Mouse (Mus musculus) midbrain, embryonic 10.5 days (tissue): ENCODE results near the gene Capza2. TPM values are rescaled to one million over a fixed set of nuclear protein-coding genes. Genes with fewer than 3 reads are reported as not detected.

Experiments used
- DNase-seq: peaks from one replicate; pipeline ENCODE4 v3.0.0-alpha.2; 2017; ENCODE audit warnings: low spot score
- H3K27ac ChIP-seq: fragments of 300-500 bp; sonication (generic); replicated peaks from 2 replicates; pipeline ENCODE4 v1.5.1; 2016; ENCODE audit warnings: mild to moderate bottlenecking
- H3K27me3 ChIP-seq: fragments of 300-500 bp; sonication (generic); 2 replicates; pipeline ENCODE4 v1.6.1; 2016; ENCODE audit warnings: low read depth, mild to moderate bottlenecking; ENCODE audit not compliant: poor library complexity, severe bottlenecking
- H3K36me3 ChIP-seq: fragments of 300-500 bp; sonication (generic); 2 replicates; pipeline ENCODE4 v1.6.1; 2016; ENCODE audit warnings: mild to moderate bottlenecking, moderate library complexity
- H3K4me1 ChIP-seq: fragments of 300-500 bp; sonication (generic); 2 replicates; pipeline ENCODE4 v1.6.1; 2016
- H3K4me3 ChIP-seq: fragments of 300-500 bp; sonication (generic); 2 replicates; pipeline ENCODE4 v1.5.1; 2016; ENCODE audit warnings: mild to moderate bottlenecking, moderate library complexity
- H3K9me3 ChIP-seq: fragments of 300-500 bp; sonication (generic); replicated peaks from 2 replicates; pipeline ENCODE4 v1.6.1; 2016; ENCODE audit warnings: mild to moderate bottlenecking
- WGBS: fragments of 180-500 bp; shearing (Covaris S2); methylation state at CpG from one replicate; pipeline ENCODE4 v1.1.7; 2016; 5-methylcytosine and 5-hydroxymethylcytosine counted together
- polyA plus RNA-seq: library from polyadenylated mRNA; unstranded; fragments of >200 nt; fragmentation: Nextera tagmentation; extraction: Ambion mirVana; gene quantifications from 2 replicates; pipeline ENCODE4 v1.2.1, GENCODE M21; 2016

The Capza2 gene
- polyA plus RNA-seq, 1 experiment from 2014 or later: 228 TPM

DNA sequence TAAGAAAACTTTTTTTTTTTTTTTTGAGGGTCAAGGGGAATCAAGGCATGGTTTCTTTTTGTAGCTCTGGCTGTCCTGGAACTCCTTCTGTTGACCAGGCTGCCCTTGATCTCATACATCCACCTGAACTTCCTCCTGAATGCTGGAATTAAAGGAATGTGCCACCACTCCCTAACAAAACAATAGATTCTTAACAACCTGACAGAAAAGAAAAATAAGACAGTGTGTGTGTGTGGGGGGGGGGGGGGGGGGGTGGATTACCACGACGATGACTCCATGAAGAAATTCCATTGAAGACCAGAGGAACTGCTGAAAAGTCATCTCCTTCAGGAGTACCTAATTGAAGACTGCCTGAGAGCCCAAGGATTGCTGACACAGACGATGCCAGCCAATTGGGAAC, 14.6 kb upstream of the Capza2 start:
- no peaks in the 10 kb centered on the region for H3K27me3 ChIP-seq
- no peaks in the 10 kb centered on the region for H3K4me1 ChIP-seq
- no peak overlapping the region for H3K27ac ChIP-seq
- H3K4me3 ChIP-seq: no peak overlapping the region
- no peaks in the 10 kb centered on the region for H3K36me3 ChIP-seq
- DNase-seq: no peak
- 80% methylated on average over 3 of the region's 3 CpGs for WGBS
- no peaks in the 10 kb centered on the region for H3K9me3 ChIP-seq

DNA sequence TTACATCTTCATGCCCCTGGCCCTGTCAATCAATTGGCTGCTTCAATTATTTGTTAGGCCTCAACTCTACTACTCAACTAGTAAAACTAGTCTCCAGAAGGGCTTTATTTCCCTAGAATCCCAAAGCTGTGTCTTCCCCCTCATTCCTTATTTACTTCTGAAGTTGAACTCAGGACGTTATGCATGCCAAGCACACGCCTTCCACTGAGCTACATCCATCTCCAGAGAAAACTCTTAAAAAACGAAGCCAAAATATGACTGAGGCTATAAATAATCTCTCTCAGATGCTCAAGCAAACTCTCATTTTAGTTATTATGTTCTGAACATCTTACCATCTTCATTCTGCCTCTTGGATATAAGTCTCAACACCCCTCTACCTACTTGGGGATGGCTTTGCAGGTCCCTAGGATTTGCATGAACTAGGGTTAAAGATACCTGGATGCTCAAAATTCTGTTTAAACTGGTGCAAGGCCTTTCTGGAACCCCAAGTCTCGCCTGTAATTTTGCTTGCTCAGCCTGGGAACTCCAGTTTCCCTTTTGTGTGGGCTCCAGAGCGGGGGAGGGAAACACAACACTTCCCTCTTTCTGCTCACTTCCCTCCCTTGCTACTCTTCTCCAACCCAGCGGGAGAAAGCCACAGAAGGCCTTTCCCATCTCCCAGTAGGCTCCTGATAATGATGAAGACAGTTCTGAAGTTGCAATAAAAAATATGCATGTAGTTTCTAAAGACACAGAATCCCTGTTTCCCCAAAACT, 7.2 kb upstream of the Capza2 start:
- WGBS: 60% methylated on average over 6 of the region's 6 CpGs
- DNase-seq: no peak
- Histone ChIP-seq H3K4me1 (peaks cover 13% of the 10 kb centered on the region), H3K4me3 (no peak overlapping the region), H3K27me3 (no peaks in the 10 kb centered on the region), H3K27ac (peak overlapping the region; percentile 5), H3K9me3 (no peaks in the 10 kb centered on the region), H3K36me3 (no peaks in the 10 kb centered on the region)

DNA sequence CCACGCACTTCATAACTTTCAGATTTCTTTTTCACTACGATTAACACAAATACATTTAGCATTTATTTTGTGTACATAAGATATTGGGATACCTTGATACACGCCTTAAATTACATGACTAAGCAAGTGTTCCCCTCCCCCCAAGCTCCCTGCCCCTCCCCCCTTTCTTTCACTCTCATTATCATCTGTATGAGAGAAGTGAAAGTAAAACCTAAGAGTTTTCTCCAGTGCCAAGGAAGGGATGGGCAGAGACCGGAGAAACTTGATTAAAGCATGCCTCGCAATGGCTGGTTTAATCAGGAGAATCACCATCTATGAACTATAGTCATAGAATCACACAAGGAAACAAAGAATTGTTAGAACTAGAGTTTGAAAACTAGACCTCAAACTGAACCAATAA, 6.3 kb upstream of the Capza2 start:
- no peak overlapping the region for H3K4me3 ChIP-seq
- peaks cover 13% of the 10 kb centered on the region for H3K4me1 ChIP-seq
- no peaks in the 10 kb centered on the region for H3K9me3 ChIP-seq
- H3K27me3 ChIP-seq: no peaks in the 10 kb centered on the region
- no peaks in the 10 kb centered on the region for H3K36me3 ChIP-seq
- H3K27ac ChIP-seq: no peak overlapping the region
- WGBS: 71% methylated on average over 5 of the region's 5 CpGs
- no peak for DNase-seq

DNA sequence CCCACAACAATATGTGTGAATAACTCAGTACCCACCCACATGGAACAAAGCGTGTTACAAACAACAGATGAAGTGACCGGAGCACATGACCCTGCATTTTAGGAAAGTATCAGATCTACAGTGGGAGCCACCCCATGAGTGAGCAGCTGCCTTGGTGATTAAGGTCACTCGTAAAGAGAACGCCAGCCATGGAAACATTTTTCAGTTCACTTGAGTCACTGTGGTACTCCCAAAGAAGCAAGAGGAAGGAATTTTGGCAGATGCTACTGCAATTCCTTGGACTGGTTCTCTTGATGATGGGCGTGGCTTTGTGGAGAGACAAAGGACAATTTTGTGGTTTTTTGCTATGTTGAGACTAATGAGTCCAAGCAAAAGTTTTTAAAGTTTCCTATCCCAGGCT, 4.4 kb upstream of the Capza2 start:
- Histone ChIP-seq H3K4me3 (no peak overlapping the region), H3K36me3 (no peaks in the 10 kb centered on the region), H3K27me3 (no peaks in the 10 kb centered on the region), H3K4me1 (peaks cover 13% of the 10 kb centered on the region), H3K27ac (no peak overlapping the region), H3K9me3 (no peaks in the 10 kb centered on the region)
- WGBS: 91% methylated on average over 5 of the region's 5 CpGs
- no peak for DNase-seq

DNA sequence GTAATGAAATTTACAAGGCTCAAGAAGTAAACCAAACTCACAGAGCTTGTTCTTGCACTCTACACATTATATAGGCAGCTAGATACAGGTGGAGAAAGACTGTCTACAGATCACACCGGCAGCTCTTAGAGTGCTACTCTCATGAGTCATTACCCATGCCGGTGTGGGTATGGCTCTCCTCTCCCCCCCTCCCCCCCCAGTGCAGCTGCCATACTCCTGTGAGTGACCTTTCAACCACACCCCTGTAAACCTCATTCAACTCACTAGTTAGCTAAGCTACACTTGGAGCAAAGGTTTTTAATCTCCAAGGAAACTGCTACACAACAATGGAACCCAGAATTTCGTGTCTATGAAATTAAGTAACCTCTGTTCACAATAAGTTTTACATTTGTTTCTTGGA, 2.2 kb upstream of the Capza2 start:
- Histone ChIP-seq H3K4me1 (peaks cover 24% of the 10 kb centered on the region), H3K36me3 (no peaks in the 10 kb centered on the region), H3K27ac (no peak overlapping the region), H3K4me3 (no peak overlapping the region), H3K9me3 (no peaks in the 10 kb centered on the region), H3K27me3 (no peaks in the 10 kb centered on the region)
- 80% methylated on average over 3 of the region's 3 CpGs for WGBS
- no peak for DNase-seq

DNA sequence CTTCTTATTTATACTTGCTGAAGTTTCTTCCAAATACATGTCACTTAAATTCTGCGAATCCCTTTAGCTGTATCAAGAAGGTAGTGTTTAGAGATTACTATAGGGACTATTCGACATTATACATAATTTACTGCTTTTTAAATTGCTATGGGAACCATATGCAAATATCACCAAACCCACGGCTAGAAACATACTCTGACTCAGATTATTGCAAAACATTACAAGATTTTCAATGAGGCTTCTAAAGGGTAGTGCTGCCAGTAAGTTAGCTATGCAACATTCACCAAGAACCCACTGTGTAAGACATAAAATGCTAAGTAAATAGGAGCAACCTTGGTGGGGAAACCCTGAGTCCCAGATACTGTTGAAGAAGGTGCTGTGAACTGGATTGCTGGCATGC, 1.0 kb upstream of the Capza2 start:
- 86% methylated on average over 3 of the region's 3 CpGs for WGBS
- Histone ChIP-seq H3K4me3 (no peak overlapping the region), H3K4me1 (peaks cover 23% of the 10 kb centered on the region), H3K27ac (no peak overlapping the region), H3K36me3 (no peaks in the 10 kb centered on the region), H3K27me3 (no peaks in the 10 kb centered on the region), H3K9me3 (no peaks in the 10 kb centered on the region)
- DNase-seq: no peak

DNA sequence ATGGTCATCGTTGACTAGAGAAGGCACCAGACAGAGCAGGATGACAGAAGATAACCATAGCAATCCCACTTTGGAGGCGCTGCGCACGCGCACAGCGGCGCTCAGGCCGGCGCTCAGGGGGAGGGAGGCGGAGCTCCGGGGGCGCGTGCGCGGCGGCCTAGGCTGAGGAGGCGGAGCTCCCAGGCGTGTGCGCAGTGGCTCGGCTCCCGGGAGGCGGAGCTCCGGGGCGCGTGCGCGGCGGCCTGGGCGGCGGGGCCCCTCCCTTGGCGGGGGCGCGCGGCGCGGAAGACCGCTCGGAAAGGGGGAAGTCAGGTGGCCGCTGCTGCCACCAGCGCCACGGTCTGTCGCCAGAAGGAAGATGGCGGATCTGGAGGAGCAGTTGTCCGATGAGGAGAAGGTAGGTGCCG, 733 bp downstream of the Capza2 start:
- Histone ChIP-seq H3K27ac (peak overlapping the region; percentile 98), H3K36me3 (peaks cover 6% of the 10 kb centered on the region), H3K4me3 (peak overlapping the region; percentile 87), H3K9me3 (peaks cover 4% of the 10 kb centered on the region; the same call in 1 of the 2 replicates), H3K27me3 (no peaks in the 10 kb centered on the region), H3K4me1 (peaks cover 20% of the 10 kb centered on the region)
- DNase-seq: peak; percentile 94
- WGBS: under 1% methylated on average over 41 of the region's 45 CpGs

DNA sequence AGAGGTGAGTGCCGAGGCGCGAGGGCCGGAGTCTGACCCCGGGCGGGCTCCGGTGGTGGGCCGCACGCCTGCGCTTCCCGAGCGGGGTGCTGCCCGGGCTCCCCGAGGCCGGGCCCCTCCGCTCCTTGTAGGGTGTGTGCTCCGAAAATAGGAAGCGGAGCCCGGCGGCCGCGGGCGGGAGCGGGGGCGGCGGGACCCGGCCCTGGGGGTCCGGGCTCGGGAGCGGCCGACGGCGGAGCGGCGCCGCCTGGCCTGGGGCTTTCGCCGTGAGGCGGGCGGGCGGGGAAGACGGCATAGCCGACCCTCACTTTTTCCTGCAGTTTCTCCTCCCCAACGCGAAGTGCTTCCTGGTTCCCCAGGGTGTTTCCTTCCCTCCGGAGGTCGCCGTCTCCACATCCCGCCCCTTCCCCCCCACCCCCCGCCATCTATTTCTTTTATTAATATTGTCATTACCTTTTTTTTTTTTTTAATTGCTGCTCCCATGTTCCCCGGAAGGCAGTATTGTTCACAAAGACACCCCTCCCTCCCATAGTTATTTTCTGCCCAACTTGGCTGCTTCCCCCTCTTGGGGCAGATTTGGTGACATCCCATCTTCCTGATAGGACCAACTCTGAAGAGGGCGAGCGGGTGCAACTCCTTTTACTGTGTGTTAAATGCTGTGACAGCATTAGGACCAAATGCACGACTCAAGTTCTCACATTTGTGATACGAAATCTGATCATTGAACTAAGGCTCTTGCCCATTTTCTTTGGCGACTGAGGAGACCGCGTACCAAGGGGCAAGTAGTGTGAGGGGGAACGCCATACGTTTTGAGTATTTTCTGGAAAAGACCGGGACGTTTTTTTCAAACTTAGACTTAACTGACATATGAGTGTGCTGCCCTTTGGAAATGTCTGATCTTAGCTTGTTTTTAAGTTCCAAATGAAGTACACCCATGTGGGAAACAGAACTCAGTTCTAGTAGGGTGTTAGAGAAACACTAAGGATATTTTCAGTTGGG, 1.5 kb downstream of the Capza2 start:
- Histone ChIP-seq H3K36me3 (peaks cover 6% of the 10 kb centered on the region), H3K27me3 (no peaks in the 10 kb centered on the region), H3K9me3 (peaks cover 4% of the 10 kb centered on the region; the same call in 1 of the 2 replicates), H3K27ac (peak overlapping the region; percentile 98), H3K4me3 (peak overlapping the region; percentile 87), H3K4me1 (peaks cover 20% of the 10 kb centered on the region)
- peak; percentile 42 for DNase-seq
- 1% methylated on average over 41 of the region's 62 CpGs for WGBS

DNA sequence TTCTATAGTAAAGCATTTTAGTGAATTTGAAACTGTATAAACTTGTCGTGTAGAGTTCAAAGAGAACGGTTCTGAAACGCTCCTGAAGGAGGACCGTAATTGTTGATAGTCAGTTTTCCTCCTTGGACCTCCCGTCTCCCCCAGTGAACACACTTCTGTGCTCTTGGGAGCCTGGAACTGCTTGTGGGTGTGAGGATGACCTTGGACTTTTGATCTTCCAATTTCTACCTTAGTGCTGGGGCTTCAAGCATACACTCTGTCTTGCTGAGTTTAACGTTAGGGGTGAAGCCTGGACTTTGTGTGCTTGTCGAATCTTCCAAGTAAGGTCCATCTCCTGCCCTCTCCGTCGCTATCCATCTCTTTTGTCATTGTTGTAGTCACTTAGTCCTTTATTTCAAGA, 4.0 kb downstream of the Capza2 start:
- no peak overlapping the region for H3K27ac ChIP-seq
- peaks cover 6% of the 10 kb centered on the region for H3K36me3 ChIP-seq
- 93% methylated on average over 9 of the region's 9 CpGs for WGBS
- no peak for DNase-seq
- no peaks in the 10 kb centered on the region for H3K27me3 ChIP-seq
- peaks cover 4% of the 10 kb centered on the region; the same call in 1 of the 2 replicates for H3K9me3 ChIP-seq
- peaks cover 24% of the 10 kb centered on the region for H3K4me1 ChIP-seq
- no peak overlapping the region for H3K4me3 ChIP-seq

DNA sequence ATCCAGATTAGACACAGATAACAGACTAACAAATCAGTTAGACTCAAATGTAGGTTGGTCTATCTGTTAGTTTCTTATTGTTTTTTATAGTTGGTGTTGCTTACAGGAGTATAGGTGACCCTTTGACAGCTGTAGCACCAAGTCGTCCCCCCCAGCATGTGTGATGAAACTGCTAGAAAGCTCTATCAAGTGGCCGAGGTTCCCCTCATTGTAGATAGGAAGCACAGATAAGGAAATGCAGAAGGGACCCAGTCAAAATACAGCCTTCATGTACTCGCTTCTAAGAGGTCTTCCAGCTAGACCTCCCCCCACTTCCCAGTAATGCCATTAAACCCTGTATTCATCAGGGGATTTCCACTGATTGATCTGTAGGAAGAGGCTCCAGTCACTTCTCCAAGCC, 6.7 kb downstream of the Capza2 start:
- no peaks in the 10 kb centered on the region for H3K27me3 ChIP-seq
- H3K9me3 ChIP-seq: peaks cover 4% of the 10 kb centered on the region; the same call in 1 of the 2 replicates
- peaks cover 24% of the 10 kb centered on the region for H3K4me1 ChIP-seq
- no peak overlapping the region for H3K27ac ChIP-seq
- no peak for DNase-seq
- peaks cover 6% of the 10 kb centered on the region for H3K36me3 ChIP-seq
- no peak overlapping the region for H3K4me3 ChIP-seq
- 78% methylated on average over 3 of the region's 3 CpGs for WGBS

DNA sequence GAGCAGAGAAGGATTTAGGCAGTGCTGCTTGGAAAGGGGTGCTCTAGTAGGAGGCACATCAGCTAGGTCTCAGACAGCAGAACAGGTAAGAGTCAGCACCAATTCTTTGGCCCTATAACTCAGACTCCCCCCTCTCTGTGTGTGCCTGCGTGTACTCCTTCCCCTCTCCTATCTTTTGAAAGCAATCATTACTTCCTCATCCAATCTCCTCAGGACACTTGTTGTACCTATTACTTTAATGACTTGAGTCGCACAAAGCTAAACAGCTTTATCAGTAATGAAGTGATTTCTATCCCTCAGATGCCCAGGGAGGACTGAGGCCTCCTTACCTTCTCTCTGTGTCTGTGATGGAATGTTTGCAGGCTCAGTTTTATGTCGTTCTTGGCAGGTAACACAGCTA, 10.1 kb downstream of the Capza2 start:
- no peak for DNase-seq
- peaks cover 27% of the 10 kb centered on the region for H3K36me3 ChIP-seq
- H3K4me3 ChIP-seq: no peak overlapping the region
- H3K27me3 ChIP-seq: no peaks in the 10 kb centered on the region
- H3K27ac ChIP-seq: no peak overlapping the region
- H3K9me3 ChIP-seq: no peaks in the 10 kb centered on the region
- WGBS: 82% methylated on average over 3 of the region's 3 CpGs
- 0 out of 2 replicates have a peak, but pooled peaks cover 4% of the 10 kb centered on the region for H3K4me1 ChIP-seq

DNA sequence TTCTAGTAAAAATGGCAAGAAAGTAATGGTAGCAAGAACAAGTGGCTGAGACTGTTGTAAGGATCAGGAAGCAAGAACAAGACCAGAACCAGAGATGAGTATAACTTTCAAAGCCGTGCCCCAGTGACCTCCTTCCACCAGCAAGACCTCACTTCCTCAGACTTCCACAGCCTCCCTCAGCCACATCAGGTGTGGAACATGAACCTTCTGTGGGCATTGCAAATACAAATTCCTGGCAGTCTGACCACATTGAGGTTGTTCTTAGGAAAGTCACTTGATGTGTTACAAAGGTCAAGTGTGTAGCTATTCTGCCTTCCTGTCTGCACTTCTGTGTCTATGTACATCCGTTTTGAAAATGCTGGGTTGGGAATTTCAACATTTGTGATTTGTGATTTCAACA, 16.1 kb downstream of the Capza2 start:
- H3K27ac ChIP-seq: no peak overlapping the region
- H3K27me3 ChIP-seq: no peaks in the 10 kb centered on the region
- H3K36me3 ChIP-seq: peaks cover 76% of the 10 kb centered on the region
- no peak for DNase-seq
- 89% methylated on average over 2 of the region's 2 CpGs for WGBS
- H3K9me3 ChIP-seq: no peaks in the 10 kb centered on the region
- H3K4me3 ChIP-seq: no peak overlapping the region
- no peaks in the 10 kb centered on the region for H3K4me1 ChIP-seq

DNA sequence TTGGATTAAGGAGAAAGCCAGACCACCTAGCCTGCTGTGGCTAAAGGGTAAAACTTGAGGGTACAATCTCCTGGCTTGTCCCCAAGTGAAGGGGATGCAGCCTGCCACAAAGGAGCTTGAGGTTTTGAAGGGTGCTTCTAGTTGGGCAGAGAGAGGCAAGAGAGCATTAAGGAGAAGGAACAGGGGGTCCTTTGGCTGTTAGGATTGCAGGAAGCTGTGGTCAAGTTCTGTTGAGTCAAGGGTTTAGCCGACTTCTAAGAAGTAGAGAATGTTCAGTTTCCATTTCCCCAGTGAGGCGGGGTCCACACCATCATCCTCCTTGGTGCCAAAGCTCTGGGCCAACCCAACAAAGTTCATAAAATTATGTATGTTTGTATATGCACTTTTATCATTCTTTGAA, 19.0 kb downstream of the Capza2 start:
- WGBS: 92% methylated on average over 2 of the region's 2 CpGs
- Histone ChIP-seq H3K27me3 (no peaks in the 10 kb centered on the region), H3K4me3 (no peak overlapping the region), H3K36me3 (peaks cover 82% of the 10 kb centered on the region), H3K9me3 (no peaks in the 10 kb centered on the region), H3K27ac (no peak overlapping the region), H3K4me1 (no peaks in the 10 kb centered on the region)
- DNase-seq: no peak
